Mouse (Mus musculus): Measurements from ENCODE around the gene Hbq1b. TPM values are rescaled to one million over a fixed set of nuclear protein-coding genes. Genes with fewer than 3 reads are reported as not detected.
A peak's percentile ranks its signal among the peaks of the same experiment; 100 is the strongest.

Gene Hbq1b
- polyA plus RNA-seq, 1 experiment from 2014 or later, result 122 TPM

DNA sequence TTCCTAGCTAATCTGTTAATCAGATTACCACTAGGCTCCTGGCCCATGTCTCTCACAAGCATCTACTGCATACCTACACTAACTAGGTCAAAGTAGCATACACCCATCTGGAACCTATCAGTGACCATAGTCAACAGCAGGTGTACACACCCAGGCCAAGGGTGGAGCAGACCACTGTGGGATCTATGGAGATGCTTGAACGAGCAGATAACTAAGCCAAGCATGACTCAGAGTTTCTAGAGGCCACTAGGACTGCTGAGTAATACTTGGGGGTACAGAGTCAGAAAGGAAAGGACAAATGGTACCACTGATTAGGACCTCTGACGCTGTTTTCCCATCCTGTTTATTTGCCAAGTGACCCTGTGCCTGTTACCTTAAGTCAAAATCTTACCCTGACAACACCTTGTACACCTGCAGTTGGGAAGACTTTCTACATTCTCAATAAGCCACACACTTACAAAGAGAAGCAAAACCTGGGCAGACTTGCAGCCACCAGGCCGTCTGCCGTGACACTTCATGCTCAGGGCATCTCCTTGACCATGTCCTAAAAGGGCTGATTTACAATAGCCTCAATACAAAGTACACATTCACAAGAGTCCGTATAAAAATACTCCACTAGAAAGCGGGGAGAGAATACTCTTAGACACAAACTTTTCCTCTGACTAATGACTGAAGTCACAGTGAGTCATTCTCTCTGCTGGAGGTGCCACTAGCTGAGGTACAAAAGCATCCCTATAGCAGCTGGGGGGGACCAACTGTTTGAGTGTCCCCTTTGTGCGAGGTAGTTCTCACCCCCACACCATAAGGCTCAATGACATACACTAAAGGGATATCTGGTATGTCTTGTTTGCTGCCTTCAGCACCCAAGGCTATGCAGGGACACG lies 35.6 kb upstream of the Hbq1b start:
- H3K27ac ChIP-seq, result peak overlapping the region; percentile 99
- peak overlapping the region; percentile 35 for H3K4me2 ChIP-seq
- H3K9ac ChIP-seq, result peak overlapping the region; percentile 80

DNA sequence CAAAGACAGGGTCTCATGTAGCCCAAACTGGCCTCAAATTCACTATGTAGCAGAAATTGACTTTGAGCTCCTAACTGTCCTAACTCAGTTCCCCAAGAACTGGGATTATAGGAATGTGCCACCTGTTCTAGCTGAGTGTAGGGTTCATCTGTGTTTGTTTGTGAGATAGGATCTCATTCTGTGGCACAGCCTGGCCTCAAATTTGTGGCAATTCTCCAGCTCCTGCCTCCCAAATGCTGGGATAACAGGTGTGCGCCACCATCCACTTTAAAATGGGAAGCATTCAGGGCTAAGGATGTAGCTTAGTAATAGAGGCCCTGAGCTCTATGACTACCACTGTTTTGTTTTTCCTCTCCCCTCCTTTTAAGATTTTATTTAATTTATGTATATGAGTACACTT lies 33.6 kb upstream of the Hbq1b start:
- WGBS (ENCODE audit: insufficient replicate concordance), result 94% methylated on average over 1 of the region's 1 CpGs
- Histone ChIP-seq H3K9me3 (replicated peaks) (no peaks in the 10 kb centered on the region), H3K36me3 (peaks cover 68% of the 10 kb centered on the region), H3K4me1 (peaks cover 96% of the 10 kb centered on the region), H3K9ac (peak overlapping the region; percentile 80), H3K4me3 (no peak overlapping the region), H3K27me3 (replicated peaks) (no peaks in the 10 kb centered on the region), H3K4me2 (no peak overlapping the region), H3K27ac (peak overlapping the region; percentile 99)
- no peak for ATAC-seq

More for the DNA sequence above, 35.6 kb upstream of the Hbq1b start:
- no peaks in the 10 kb centered on the region for H3K27me3 ChIP-seq (replicated peaks)
- no peak overlapping the region for H3K4me3 ChIP-seq
- WGBS (ENCODE audit: insufficient replicate concordance), result 49% methylated on average over 8 of the region's 8 CpGs
- H3K4me1 ChIP-seq, result peaks cover 97% of the 10 kb centered on the region
- peak; percentile 99 for ATAC-seq
- peaks cover 88% of the 10 kb centered on the region for H3K36me3 ChIP-seq
- no peaks in the 10 kb centered on the region for H3K9me3 ChIP-seq (replicated peaks)

DNA sequence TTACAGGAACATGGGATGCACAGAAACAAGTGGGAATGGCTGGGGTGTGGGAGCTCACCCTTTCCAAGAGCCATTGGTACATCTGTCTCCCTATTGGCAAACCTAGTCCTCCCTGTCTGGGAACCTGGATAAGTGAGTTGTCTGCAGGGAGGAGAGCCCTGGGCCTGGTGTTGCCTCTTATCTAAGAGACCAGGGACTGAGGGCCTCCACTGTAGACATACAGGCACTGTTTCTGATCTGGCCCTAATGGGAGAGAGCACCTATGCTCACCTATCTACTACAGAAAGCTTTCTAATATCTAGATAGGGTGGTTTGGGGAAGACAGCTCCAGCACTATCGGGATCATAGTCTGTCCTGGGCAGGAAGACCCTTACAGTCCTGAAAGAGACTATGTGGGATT lies 30.6 kb upstream of the Hbq1b start:
- H3K27me3 ChIP-seq (replicated peaks), result no peaks in the 10 kb centered on the region
- WGBS (ENCODE audit: insufficient replicate concordance), result 39% methylated on average over 1 of the region's 1 CpGs
- peaks cover 67% of the 10 kb centered on the region for H3K36me3 ChIP-seq
- H3K4me2 ChIP-seq, result peak overlapping the region; percentile 59
- peak overlapping the region; percentile 80 for H3K9ac ChIP-seq
- peak overlapping the region; percentile 99 for H3K27ac ChIP-seq
- peak overlapping the region; percentile 14; the same call in 1 of the 2 replicates for H3K4me3 ChIP-seq
- peak; percentile 100 for ATAC-seq
- H3K9me3 ChIP-seq (replicated peaks), result no peaks in the 10 kb centered on the region
- H3K4me1 ChIP-seq, result peaks cover 92% of the 10 kb centered on the region

DNA sequence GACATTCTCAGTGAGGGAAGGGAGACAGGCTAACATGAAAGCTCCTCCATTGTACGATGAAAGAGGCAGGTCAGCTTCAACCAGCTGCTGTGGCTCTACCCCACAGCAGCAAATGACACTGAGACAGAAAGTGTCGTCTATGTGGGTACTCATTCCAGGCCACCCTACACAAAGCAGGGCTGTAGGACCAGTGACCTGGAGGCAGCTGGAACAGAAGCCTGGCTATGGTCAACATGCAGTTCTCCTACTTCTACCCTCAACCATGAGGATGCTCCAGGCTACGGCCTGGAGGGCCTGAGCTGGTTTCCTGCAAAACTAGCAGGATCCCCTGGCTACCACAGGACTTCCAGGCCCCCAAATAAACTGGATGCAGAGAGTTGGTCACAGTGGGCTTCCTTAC lies 30.2 kb upstream of the Hbq1b start:
- Histone ChIP-seq H3K27me3 (replicated peaks) (no peaks in the 10 kb centered on the region), H3K4me3 (peak overlapping the region; percentile 9; the same call in 1 of the 2 replicates), H3K27ac (peak overlapping the region; percentile 99), H3K4me1 (peaks cover 89% of the 10 kb centered on the region), H3K36me3 (peaks cover 68% of the 10 kb centered on the region), H3K4me2 (peak overlapping the region; percentile 59), H3K9ac (peak overlapping the region; percentile 80), H3K9me3 (replicated peaks) (no peaks in the 10 kb centered on the region)
- no peak for ATAC-seq
- WGBS (ENCODE audit: insufficient replicate concordance), result 44% methylated on average over 3 of the region's 3 CpGs

DNA sequence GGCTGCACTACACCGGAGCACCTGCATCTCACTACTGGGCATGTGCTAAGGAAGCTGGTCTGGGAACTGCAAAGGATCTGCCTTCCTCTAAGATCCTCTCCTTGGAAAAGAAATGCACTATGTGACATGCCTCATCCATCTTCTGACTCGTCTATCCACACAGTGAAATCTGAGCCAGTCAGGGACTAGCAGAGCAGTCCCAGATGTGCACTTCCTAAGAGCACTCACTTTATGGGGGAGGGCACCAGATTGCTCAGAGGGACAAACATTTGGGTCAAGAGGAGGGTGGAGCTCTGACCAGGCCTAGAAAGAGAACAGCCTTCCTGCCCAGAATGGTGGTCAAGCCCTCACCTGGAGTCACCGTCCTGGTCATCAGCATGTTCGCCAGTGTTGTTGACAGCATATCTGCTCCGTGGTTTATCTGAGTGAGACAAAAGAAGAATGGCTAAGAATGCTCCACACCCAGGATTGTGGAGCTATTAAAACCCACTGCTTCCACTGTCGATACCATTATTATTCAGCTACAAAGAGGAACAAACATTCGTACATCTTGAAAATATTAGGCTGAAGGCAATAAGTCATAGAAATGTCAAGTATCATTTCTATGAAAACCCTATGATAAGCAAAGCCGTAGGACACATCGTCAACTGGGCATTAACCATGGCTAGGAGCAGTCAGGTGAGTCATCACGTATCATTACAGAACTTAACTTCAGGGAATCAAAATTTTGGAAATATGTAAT lies 23.9 kb upstream of the Hbq1b start:
- Histone ChIP-seq H3K4me1 (peaks cover 79% of the 10 kb centered on the region), H3K9me3 (replicated peaks) (no peaks in the 10 kb centered on the region), H3K4me2 (no peak overlapping the region), H3K36me3 (peaks cover 49% of the 10 kb centered on the region), H3K27me3 (replicated peaks) (no peaks in the 10 kb centered on the region), H3K9ac (peak overlapping the region; percentile 70), H3K27ac (peak overlapping the region; percentile 99), H3K4me3 (no peak overlapping the region)
- no peak for ATAC-seq
- WGBS (ENCODE audit: insufficient replicate concordance), result 71% methylated on average over 10 of the region's 10 CpGs

DNA sequence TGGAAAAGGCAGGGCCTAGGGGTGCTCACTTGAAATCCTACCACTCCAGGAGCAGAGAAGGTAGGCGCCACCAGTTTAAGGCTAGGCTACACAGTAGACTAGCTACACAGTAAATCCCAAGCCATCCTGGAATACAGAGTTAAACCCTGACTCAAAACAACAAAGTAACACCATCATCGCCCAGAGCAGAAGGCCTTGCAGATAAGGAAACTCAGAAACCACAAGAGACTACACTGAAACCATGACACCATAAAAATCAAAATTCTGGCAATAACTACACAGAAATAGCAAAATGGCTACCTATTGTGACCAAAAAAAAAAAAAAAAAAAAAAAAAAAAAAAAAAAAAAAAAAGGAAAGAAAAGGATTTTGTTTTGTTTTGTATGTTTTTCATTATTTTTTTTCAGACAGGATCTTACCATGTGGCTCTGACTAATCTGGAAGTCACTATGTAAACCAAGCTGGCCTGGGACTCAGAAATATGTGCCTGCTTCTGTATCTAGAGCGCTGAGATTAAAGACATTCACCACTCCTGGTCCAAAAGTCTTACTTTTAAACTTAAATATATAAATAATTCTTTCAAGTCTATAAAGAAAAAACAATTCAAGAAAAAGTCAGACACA lies 21.5 kb upstream of the Hbq1b start:
- ATAC-seq, result peak; percentile 77
- 38% methylated on average over 3 of the region's 3 CpGs for WGBS (ENCODE audit: insufficient replicate concordance)
- no peaks in the 10 kb centered on the region for H3K9me3 ChIP-seq (replicated peaks)
- peaks cover 85% of the 10 kb centered on the region for H3K4me1 ChIP-seq
- H3K27ac ChIP-seq, result peak overlapping the region; percentile 99
- no peaks in the 10 kb centered on the region for H3K27me3 ChIP-seq (replicated peaks)
- H3K4me3 ChIP-seq, result peak overlapping the region; percentile 0; the same call in 1 of the 2 replicates
- peak overlapping the region; percentile 81 for H3K4me2 ChIP-seq
- peak overlapping the region; percentile 75 for H3K9ac ChIP-seq
- peaks cover 35% of the 10 kb centered on the region for H3K36me3 ChIP-seq

DNA sequence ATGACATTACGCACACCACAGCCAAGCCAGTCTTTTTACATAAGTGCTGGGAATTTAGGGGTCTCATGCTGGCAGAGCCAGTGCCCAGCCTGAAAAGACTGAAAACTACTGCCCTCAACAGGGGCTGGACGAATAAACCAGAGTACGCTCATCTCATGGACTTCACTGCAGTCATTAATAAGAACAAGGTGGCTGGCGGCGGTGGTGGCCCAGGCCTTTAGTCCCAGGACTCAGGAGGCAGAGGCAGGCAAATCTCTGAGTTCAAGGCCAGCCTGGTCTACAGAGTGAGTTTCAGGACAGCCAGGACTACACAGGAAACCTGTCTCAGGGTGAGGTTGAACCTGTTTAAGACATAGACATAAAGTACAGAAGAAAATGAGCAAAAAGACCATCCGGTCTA lies 20.6 kb upstream of the Hbq1b start:
- peak overlapping the region; percentile 7; the same call in 1 of the 2 replicates for H3K4me3 ChIP-seq
- peaks cover 84% of the 10 kb centered on the region for H3K4me1 ChIP-seq
- H3K9me3 ChIP-seq (replicated peaks), result no peaks in the 10 kb centered on the region
- H3K9ac ChIP-seq, result peak overlapping the region; percentile 75
- no peaks in the 10 kb centered on the region; the same call in 1 of the 2 replicates for H3K27me3 ChIP-seq (replicated peaks)
- H3K36me3 ChIP-seq, result peaks cover 25% of the 10 kb centered on the region
- 82% methylated on average over 6 of the region's 6 CpGs for WGBS (ENCODE audit: insufficient replicate concordance)
- ATAC-seq, result no peak
- peak overlapping the region; percentile 99 for H3K27ac ChIP-seq
- peak overlapping the region; percentile 81 for H3K4me2 ChIP-seq

DNA sequence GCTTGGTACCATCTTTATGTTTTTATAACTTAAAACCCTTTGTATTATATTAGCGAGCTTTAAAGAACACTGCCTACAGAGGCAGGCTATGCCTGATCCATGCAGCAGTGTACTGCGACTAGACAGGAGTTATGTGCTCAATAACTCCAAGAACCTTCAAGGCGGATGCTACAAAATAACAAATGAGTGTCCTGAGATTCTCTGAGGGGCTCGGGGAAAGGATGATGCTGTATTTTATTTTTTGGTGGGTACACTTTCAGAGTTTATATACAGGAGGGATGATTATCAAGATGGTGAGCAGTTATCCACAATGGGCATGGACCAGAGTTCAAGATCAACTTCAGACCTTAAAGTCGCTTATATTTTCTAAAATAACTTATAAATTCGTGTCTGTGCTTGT lies 20.0 kb upstream of the Hbq1b start:
- no peak for ATAC-seq
- H3K27ac ChIP-seq, result peak overlapping the region; percentile 99
- H3K9ac ChIP-seq, result peak overlapping the region; percentile 99
- peaks cover 87% of the 10 kb centered on the region for H3K4me1 ChIP-seq
- H3K27me3 ChIP-seq (replicated peaks), result peaks cover under 1% of the 10 kb centered on the region; the same call in 1 of the 2 replicates
- H3K4me2 ChIP-seq, result peak overlapping the region; percentile 81
- no peaks in the 10 kb centered on the region for H3K9me3 ChIP-seq (replicated peaks)
- peak overlapping the region; percentile 81 for H3K4me3 ChIP-seq
- 26% methylated on average over 6 of the region's 6 CpGs for WGBS (ENCODE audit: insufficient replicate concordance)
- peaks cover 21% of the 10 kb centered on the region for H3K36me3 ChIP-seq

DNA sequence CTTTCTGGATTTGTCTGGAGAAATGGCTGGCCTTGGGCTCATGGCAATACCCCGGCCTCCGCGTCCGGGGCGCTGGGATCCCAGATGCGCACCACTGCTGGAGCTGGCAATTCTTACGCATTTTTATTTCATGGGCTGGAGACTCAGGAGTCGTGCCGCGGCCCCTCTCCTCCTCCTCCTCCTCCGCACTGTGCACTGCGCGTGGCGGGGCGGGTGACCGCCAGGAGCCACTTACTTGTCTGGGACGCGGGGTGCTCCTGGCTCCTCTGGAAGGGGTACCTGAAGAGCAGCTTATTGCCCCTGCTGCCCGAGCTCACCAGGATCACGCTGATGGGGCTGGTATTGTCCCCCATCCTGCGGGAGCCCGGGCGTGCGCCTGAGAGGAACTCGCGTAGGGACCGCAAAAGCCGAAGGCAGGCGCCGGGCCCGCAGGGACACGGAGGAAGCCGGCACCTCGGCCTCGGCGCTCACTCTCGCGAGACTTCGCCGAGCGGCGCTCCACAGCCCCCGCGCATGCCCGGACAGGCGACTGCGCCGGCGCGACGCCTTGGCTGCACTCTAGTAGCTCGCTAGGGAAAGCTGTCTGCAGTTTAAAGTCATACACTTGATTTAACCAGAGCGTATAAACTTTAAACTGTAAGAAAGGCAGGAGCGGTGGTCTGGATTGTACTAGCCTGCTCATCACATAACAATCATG lies 19.4 kb upstream of the Hbq1b start, which contains the start of gene Nprl3:
Gene Nprl3 (minus strand): TSS at position 520 of the 697 bp plus-strand sequence.
- Histone ChIP-seq H3K36me3 (peaks cover 15% of the 10 kb centered on the region), H3K27ac (peak within 1 kb of the TSS; percentile 99), H3K27me3 (replicated peaks) (peaks cover 5% of the 10 kb centered on the region; the same call in 1 of the 2 replicates), H3K9me3 (replicated peaks) (no peaks in the 10 kb centered on the region), H3K4me2 (peak within 1 kb of the TSS; percentile 81), H3K4me3 (peak within 1 kb of the TSS; percentile 81), H3K9ac (peak within 1 kb of the TSS; percentile 99), H3K4me1 (peaks cover 91% of the 10 kb centered on the region)
- ATAC-seq, result peak; percentile 80
- WGBS (ENCODE audit: insufficient replicate concordance), result under 1% methylated on average over 54 of the region's 54 CpGs

DNA sequence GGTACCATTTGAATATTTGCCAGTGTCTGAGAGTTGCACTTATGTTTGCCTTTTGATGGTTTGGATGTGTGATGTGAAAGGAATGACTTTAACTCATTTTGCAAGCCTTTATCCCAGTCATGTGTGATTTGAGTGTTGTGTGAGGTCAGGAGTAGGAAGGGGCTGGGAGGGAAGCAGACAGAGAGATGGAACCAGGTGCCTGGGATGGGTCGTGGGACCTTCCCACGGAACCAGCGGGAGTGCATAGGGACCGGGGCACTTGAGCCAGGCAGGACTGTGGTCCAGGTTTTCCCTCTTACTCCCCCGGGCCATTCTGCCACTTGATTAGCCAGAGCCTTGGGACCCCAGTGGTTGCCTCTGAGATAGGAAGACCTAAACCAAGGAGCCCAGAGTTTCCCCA lies 18.8 kb upstream of the Hbq1b start:
- H3K9ac ChIP-seq, result peak overlapping the region; percentile 99
- peak overlapping the region; percentile 81 for H3K4me3 ChIP-seq
- H3K27me3 ChIP-seq (replicated peaks), result peaks cover 5% of the 10 kb centered on the region; the same call in 1 of the 2 replicates
- ATAC-seq, result no peak
- WGBS (ENCODE audit: insufficient replicate concordance), result 20% methylated on average over 5 of the region's 5 CpGs
- H3K4me1 ChIP-seq, result peaks cover 90% of the 10 kb centered on the region
- H3K4me2 ChIP-seq, result peak overlapping the region; percentile 81
- no peaks in the 10 kb centered on the region for H3K9me3 ChIP-seq (replicated peaks)
- H3K36me3 ChIP-seq, result peaks cover 9% of the 10 kb centered on the region
- peak overlapping the region; percentile 99 for H3K27ac ChIP-seq

DNA sequence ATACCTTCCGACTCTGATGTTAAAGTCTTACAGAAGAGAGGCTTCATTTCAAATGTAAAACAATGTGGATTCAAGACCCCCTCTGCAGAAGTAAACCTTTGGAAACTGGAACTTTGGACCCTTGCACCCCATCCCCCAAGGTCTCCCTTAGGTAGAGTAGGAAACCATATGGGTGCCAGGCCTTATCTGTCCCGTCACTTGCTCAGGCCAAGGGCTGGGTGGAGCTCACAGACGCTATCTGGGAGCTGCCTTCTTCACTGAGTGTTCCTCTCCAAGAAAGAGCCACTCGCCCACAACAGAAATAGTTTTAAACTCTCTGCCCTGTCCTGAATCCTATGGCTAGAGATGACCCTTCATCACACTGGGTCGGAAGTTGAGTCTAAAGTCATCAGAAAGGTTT lies 17.8 kb upstream of the Hbq1b start:
- ATAC-seq, result peak; percentile 91
- H3K9ac ChIP-seq, result peak overlapping the region; percentile 99
- H3K4me2 ChIP-seq, result peak overlapping the region; percentile 81
- peaks cover 5% of the 10 kb centered on the region; the same call in 1 of the 2 replicates for H3K27me3 ChIP-seq (replicated peaks)
- peaks cover 7% of the 10 kb centered on the region; the same call in 1 of the 2 replicates for H3K36me3 ChIP-seq
- H3K27ac ChIP-seq, result peak overlapping the region; percentile 99
- 27% methylated on average over 5 of the region's 5 CpGs for WGBS (ENCODE audit: insufficient replicate concordance)
- peak overlapping the region; percentile 81 for H3K4me3 ChIP-seq
- H3K9me3 ChIP-seq (replicated peaks), result no peaks in the 10 kb centered on the region
- peaks cover 84% of the 10 kb centered on the region for H3K4me1 ChIP-seq
